Mouse (Mus musculus) lung, embryonic 16.5 days (tissue): ENCODE measurements around the gene Fchsd2. TPM values are rescaled to one million over a fixed set of nuclear protein-coding genes. Genes with fewer than 3 reads are reported as not detected.

ENCODE experiments used
- ATAC-seq: fragments of 200-750 bp; cut with Nextera tagmentation; 2 replicates; pipeline ENCODE4 v1.8.0; 2017; ENCODE audit warnings: low read depth, mild to moderate bottlenecking, moderate library complexity
- H3K27ac ChIP-seq: fragments of 300-500 bp; sonication (generic); 2 replicates; pipeline ENCODE4 v1.5.1; 2014; ENCODE audit warnings: mild to moderate bottlenecking, control low read depth, low read length
- H3K27me3 ChIP-seq: fragments of 300-500 bp; sonication (generic); 2 replicates; pipeline ENCODE4 v1.6.1; 2014; ENCODE audit warnings: low read depth, low read length, mixed read lengths; ENCODE audit not compliant: control insufficient read depth, insufficient read depth
- H3K36me3 ChIP-seq: fragments of 300-500 bp; sonication (generic); 2 replicates; pipeline ENCODE4 v1.6.1; 2014; ENCODE audit warnings: low read length; ENCODE audit not compliant: control insufficient read depth, insufficient read depth
- H3K4me1 ChIP-seq: fragments of 300-500 bp; sonication (generic); replicated peaks from 2 replicates; pipeline ENCODE4 v1.6.1; 2014; ENCODE audit warnings: low read length, mixed read lengths; ENCODE audit not compliant: control insufficient read depth, insufficient read depth
- H3K4me2 ChIP-seq: fragments of 300-500 bp; sonication (generic); 2 replicates; pipeline ENCODE4 v1.6.1; 2014; ENCODE audit warnings: low read depth, low read length, control low read depth
- H3K4me3 ChIP-seq: fragments of 300-500 bp; sonication (generic); 2 replicates; pipeline ENCODE4 v1.5.1; 2014; ENCODE audit warnings: mild to moderate bottlenecking, low read length, control low read depth
- H3K9ac ChIP-seq: fragments of 300-500 bp; sonication (generic); 2 replicates; pipeline ENCODE4 v1.6.1; 2014; ENCODE audit warnings: low read length, control low read depth
- H3K9me3 ChIP-seq: fragments of 300-500 bp; sonication (generic); 2 replicates; pipeline ENCODE4 v1.6.1; 2016; ENCODE audit warnings: low read length; ENCODE audit not compliant: control insufficient read depth
- WGBS: fragments of 180-500 bp; shearing (Covaris S2); extraction: QIAGEN DNeasy Blood & Tissue Kit; methylation state at CpG from one replicate; pipeline ENCODE4 v1.1.7; 2014; 5-methylcytosine and 5-hydroxymethylcytosine counted together
- polyA plus RNA-seq: library from polyadenylated mRNA; unstranded; fragments of >200 nt; fragmentation: Nextera tagmentation; extraction: Ambion mirVana; gene quantifications from 2 replicates; pipeline ENCODE4 v1.2.1, GENCODE M21; 2015

The Fchsd2 gene
- polyA plus RNA-seq, 1 experiment from 2014 or later, result 22.3 TPM

DNA sequence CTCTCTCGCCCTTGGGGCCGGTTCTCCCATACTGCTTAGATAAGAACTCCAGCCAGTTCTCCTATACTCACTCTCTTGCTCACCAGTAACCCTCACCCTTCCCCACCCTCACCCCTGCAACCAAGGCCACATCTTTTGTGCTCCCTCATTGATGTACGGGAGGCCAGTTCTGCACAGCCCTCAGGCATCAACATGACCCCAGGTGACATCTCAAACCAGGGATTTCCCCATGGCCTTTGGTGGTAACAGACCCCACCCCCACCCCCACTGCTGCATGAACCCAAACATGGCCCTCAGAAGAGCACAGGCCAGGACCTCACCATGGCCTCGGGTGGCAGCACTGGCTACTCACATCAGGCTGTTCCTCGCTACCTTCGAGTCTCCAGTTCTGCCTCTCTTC lies 23.4 kb upstream of the Fchsd2 start:
- Histone ChIP-seq H3K4me2 (no peak overlapping the region), H3K27me3 (no peaks in the 10 kb centered on the region), H3K9me3 (no peaks in the 10 kb centered on the region), H3K9ac (no peak overlapping the region), H3K36me3 (no peaks in the 10 kb centered on the region), H3K27ac (no peak overlapping the region), H3K4me3 (no peak overlapping the region), H3K4me1 (peaks cover 9% of the 10 kb centered on the region)
- no peak for ATAC-seq
- 70% methylated on average over 6 of the region's 6 CpGs for WGBS

DNA sequence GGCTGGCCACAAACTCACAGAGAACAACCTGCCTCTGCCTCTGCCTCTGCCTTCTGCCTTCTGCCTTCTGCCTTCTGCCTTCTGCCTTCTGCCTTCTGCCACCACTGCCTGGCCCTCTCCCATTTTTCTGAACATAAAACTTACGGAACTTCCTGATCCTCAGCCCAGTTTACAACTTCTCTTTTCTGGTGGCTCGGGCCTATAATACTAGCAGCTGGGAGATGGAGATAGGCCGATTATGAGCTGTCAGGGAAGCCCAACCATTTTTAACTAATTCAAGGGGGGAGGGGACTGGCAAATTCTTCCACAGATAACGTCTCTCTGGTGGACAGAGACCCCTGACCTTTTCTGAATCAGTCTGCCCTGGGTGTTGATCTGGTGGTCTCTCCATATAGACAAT lies 22.3 kb upstream of the Fchsd2 start:
- Histone ChIP-seq H3K9me3 (no peaks in the 10 kb centered on the region), H3K4me1 (peaks cover 9% of the 10 kb centered on the region), H3K9ac (no peak overlapping the region), H3K4me3 (no peak overlapping the region), H3K27me3 (no peaks in the 10 kb centered on the region), H3K4me2 (no peak overlapping the region), H3K27ac (no peak overlapping the region), H3K36me3 (no peaks in the 10 kb centered on the region)
- no peak for ATAC-seq
- WGBS, result 19% methylated on average over 4 of the region's 4 CpGs

DNA sequence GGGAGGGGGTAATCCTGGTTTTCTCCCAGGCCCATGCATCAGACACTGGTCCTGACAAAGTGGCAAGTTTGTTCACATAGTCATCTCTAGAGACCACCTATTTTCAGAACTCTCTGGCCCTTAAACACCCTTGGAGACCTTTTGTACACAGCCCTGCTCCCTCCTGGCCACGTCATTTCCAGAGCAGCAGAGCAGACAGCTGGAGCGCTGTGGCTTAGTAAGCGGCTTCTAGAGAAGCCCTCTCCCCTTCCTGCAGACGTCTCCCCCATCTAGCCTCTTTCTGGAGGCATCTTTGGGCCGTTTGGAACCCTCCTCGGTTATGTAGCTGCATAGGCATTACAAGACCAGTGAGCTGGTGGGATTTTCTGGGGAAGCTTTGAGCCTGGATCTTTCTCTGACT lies 21.6 kb upstream of the Fchsd2 start:
- Histone ChIP-seq H3K9ac (no peak overlapping the region), H3K4me2 (no peak overlapping the region), H3K9me3 (no peaks in the 10 kb centered on the region), H3K4me3 (no peak overlapping the region), H3K36me3 (no peaks in the 10 kb centered on the region), H3K27me3 (no peaks in the 10 kb centered on the region), H3K27ac (no peak overlapping the region), H3K4me1 (peaks cover 9% of the 10 kb centered on the region)
- ATAC-seq, result no peak
- 41% methylated on average over 6 of the region's 6 CpGs for WGBS

DNA sequence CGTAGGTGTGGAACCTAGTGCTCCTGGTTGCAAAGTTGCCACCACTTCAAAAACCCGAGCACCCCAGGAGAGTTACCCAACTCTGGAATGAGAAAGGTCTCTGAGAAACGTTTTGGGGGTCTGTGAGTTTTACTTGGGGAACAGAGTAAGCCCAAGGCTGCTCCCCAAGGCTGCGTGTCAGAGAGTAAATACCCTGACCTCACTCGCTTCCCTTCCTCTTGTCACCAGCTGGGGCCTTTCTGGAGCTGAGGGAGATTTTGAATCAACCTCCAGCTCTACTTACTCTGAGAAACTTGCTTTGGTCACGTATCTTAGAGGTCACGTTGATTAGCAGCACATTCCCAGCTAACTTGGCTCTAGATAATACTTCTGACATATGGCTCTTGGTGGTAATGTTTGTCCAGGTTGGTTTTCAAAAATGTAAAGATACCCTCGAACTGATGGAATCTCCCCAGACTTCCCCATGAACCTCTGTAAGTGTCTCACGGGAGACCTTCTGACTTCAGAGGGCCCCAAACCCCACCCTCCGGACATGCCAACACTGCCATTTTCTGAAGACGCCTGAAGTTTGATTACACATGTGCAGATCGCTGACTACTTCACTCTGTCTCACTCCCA lies 20.4 kb upstream of the Fchsd2 start:
- Histone ChIP-seq H3K4me2 (no peak overlapping the region), H3K4me3 (no peak overlapping the region), H3K27me3 (no peaks in the 10 kb centered on the region), H3K4me1 (peaks cover 9% of the 10 kb centered on the region), H3K36me3 (no peaks in the 10 kb centered on the region), H3K27ac (no peak overlapping the region), H3K9me3 (no peaks in the 10 kb centered on the region), H3K9ac (no peak overlapping the region)
- 55% methylated on average over 12 of the region's 12 CpGs for WGBS
- no peak for ATAC-seq

DNA sequence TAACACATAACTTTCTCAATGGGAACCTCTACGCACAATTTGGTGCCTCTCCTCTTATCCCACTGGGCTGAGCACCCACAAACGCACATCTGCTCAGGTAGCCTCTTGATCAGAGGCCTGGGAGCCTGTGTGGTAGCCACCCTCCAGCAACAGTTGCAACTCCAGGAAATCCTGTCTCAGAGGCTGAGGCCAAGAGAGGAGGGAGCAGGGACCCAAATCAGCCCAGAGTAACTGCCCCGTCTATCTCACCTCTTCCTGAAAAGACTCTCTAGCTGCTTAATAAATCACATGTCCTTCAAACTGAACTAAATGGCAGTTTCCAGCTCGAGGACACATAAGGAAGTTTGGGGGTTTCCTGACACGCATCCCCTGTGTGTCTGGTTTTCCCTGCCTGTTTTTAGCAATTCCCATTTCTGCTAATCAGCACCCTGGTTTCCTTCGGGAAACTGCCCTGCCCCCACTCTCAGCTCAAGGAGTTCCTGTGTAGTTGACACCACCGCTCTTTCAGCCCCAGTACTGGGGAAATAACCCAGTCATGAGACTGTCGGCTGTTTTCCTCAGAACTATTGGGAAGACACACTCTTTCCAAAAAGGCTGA lies 18.4 kb upstream of the Fchsd2 start:
- ATAC-seq, result peak; percentile 49; the same call in 1 of the 2 replicates
- no peak overlapping the region; the same call in 1 of the 2 replicates for H3K27ac ChIP-seq
- no peak overlapping the region for H3K4me3 ChIP-seq
- no peaks in the 10 kb centered on the region for H3K9me3 ChIP-seq
- no peak overlapping the region for H3K4me2 ChIP-seq
- no peak overlapping the region for H3K9ac ChIP-seq
- 53% methylated on average over 8 of the region's 8 CpGs for WGBS
- H3K4me1 ChIP-seq, result peaks cover 9% of the 10 kb centered on the region
- H3K36me3 ChIP-seq, result no peaks in the 10 kb centered on the region
- H3K27me3 ChIP-seq, result no peaks in the 10 kb centered on the region

DNA sequence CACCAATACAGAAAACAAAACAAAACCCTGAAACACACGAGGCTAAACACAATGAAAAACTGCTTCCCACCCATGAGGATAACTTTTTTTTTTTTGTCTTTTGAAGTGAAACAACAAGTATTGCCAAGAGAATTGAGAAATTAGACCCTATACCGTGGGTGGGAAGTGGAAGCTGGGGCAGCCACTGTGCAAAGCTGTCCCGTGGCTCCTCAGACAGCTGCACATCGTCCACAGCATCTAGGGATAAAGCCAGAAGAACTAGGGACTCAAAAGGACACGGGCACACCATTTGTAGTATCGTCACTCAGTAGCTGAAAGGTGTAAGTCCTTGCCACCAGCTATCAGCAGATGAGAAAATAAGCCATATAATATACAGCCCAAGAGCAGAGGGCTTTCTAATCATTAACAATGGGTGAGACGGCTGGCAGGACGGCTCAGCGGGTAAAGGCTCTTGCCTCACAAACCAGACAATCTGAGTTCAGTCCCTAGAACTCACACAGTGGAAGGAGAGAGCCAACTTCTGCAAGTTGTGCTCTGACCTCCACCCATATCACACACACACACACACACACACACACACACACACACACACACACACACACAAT lies 9.0 kb upstream of the Fchsd2 start:
- Histone ChIP-seq H3K27ac (peak overlapping the region; percentile 52; the same call in 1 of the 2 replicates), H3K4me1 (peaks cover 7% of the 10 kb centered on the region), H3K27me3 (no peaks in the 10 kb centered on the region), H3K4me2 (no peak overlapping the region), H3K36me3 (no peaks in the 10 kb centered on the region), H3K9me3 (no peaks in the 10 kb centered on the region), H3K9ac (no peak overlapping the region), H3K4me3 (no peak overlapping the region)
- 36% methylated on average over 9 of the region's 9 CpGs for whole genome bisulfite sequencing
- peak; percentile 79 for ATAC-seq

DNA sequence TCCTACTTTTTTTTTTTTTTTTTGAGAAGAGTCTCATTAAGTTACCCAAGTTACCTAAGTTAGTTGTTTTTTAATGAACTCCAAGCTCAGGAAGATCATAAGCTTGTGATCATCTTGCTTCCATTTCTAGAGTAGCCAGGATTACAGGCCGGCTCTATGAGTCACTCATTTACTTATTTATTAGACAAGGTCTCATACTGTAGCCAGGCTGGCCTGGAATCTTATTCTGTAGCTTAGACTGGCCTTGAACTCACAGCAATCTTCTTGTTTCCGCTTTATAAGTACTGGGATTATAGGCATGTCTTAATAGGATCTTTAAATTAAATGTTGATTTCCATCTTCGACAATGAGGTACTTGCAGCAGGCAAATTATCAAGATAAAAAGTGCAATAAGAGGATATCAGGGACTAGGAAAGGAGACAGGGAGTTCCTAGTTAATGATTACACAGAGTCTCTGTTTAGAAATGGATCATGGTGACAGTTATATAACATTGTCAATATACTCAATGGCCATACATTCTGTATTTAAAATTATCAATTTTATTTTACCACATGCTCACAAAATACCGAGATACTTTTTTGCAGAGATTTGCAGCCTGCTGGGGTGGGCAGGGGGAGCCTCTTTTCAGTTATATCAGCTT lies 7.7 kb upstream of the Fchsd2 start:
- WGBS, result 62% methylated on average over 4 of the region's 4 CpGs
- Histone ChIP-seq H3K4me3 (no peak overlapping the region), H3K4me2 (no peak overlapping the region), H3K9me3 (no peaks in the 10 kb centered on the region), H3K4me1 (peaks cover 7% of the 10 kb centered on the region), H3K27me3 (no peaks in the 10 kb centered on the region), H3K36me3 (no peaks in the 10 kb centered on the region), H3K27ac (no peak overlapping the region), H3K9ac (no peak overlapping the region)
- no peak for ATAC-seq

DNA sequence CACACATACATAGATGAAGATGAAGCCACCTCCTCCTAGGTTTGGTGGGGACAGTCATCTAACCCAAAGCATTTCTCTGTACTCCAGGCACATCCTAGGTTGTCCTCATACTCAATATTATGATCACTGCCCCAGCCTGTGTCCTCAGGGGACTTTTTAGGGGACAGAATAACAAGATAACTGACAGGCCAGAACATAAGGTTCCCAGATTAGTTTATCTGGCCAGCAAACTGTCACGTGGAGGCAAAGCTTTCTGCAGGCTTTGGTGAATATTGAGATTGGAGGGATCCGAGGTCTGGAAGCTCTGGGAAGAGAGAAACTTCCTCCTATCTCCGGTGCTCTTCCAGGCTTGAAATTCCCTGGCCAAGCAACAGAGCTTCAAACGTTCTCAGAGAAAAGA lies 6.9 kb upstream of the Fchsd2 start:
- Histone ChIP-seq H3K9ac (no peak overlapping the region), H3K4me3 (no peak overlapping the region), H3K36me3 (no peaks in the 10 kb centered on the region), H3K9me3 (no peaks in the 10 kb centered on the region), H3K4me2 (no peak overlapping the region), H3K4me1 (peaks cover 7% of the 10 kb centered on the region), H3K27me3 (no peaks in the 10 kb centered on the region), H3K27ac (no peak overlapping the region)
- 54% methylated on average over 4 of the region's 4 CpGs for WGBS
- ATAC-seq, result no peak

DNA sequence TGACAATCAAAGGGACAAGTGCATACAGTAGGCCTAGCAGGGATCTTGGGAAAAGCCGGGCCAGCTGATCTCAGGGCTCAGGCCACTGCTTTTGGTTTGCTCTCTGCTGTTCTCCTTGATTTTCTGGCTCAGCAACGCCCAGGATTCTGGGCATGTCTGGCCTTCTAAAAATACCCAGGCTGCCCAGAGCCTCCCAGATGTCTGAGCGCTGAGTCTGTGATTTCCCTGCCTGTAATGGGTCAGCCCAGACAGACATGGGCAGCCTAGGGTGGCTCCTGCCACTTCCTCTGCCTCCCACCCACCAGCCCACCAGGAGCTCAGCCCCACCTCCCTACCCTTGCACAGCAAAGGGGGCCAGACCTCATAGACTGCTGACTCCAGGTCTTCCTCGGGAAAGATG lies 4.0 kb upstream of the Fchsd2 start:
- no peaks in the 10 kb centered on the region for H3K9me3 ChIP-seq
- WGBS, result 54% methylated on average over 4 of the region's 4 CpGs
- no peak overlapping the region for H3K4me2 ChIP-seq
- peak overlapping the region; percentile 86 for H3K27ac ChIP-seq
- H3K4me1 ChIP-seq, result peaks cover 3% of the 10 kb centered on the region
- no peak overlapping the region for H3K4me3 ChIP-seq
- H3K36me3 ChIP-seq, result no peaks in the 10 kb centered on the region
- no peaks in the 10 kb centered on the region for H3K27me3 ChIP-seq
- no peak overlapping the region for H3K9ac ChIP-seq
- ATAC-seq, result 0 out of 2 replicates have a peak, but pooled peaks have one; percentile 43
